Mouse (Mus musculus) myocyte (in vitro differentiated cells): ENCODE data around the gene Lrg1. TPM values are rescaled to one million over a fixed set of nuclear protein-coding genes. Genes with fewer than 3 reads are reported as not detected.

Experiments used
- H3K27me3 ChIP-seq: one replicate; pipeline ENCODE4 v1.6.1; 2011; ENCODE audit not compliant: control insufficient read depth, insufficient read depth, insufficient read length
- H3K36me3 ChIP-seq: one replicate; pipeline ENCODE4 v1.6.1; 2011; ENCODE audit not compliant: control insufficient read depth, insufficient read depth
- H3K4me2 ChIP-seq: one replicate; pipeline ENCODE4 v1.6.1; 2011; ENCODE audit warnings: low read depth, control low read depth
- H3K4me3 ChIP-seq: one replicate; pipeline ENCODE4 v1.5.1; 2011; ENCODE audit warnings: mild to moderate bottlenecking, control low read depth, moderate library complexity
- H3K79me2 ChIP-seq: one replicate; pipeline ENCODE4 v1.6.1; 2011; ENCODE audit not compliant: control insufficient read depth, insufficient read depth
- H3ac ChIP-seq: one replicate; pipeline ENCODE4 v1.6.1; 2011; ENCODE audit not compliant: control insufficient read depth, insufficient read length
- CEBPB ChIP-seq: IDR thresholded peaks from 2 replicates; pipeline ENCODE4 v1.6.1; 2011; ENCODE audit warnings: mild to moderate bottlenecking, moderate library complexity; ENCODE audit not compliant: poor library complexity, insufficient read depth, severe bottlenecking
- E2F4 ChIP-seq: IDR thresholded peaks from one replicate; pipeline ENCODE4 v1.6.1; 2011; ENCODE audit warnings: mild to moderate bottlenecking, control low read depth, moderate library complexity; ENCODE audit not compliant: insufficient read depth
- MAX ChIP-seq: IDR thresholded peaks from one replicate; pipeline ENCODE4 v1.6.1; 2011; ENCODE audit warnings: low read depth, mild to moderate bottlenecking, control low read depth
- MYOD1 ChIP-seq, 3 experiments: IDR thresholded peaks; one replicate each; pipeline ENCODE4 v1.6.1; 2011; ENCODE audit warnings: control low read depth in 2 of 3, low read depth in 2 of 3, mild to moderate bottlenecking in 2 of 3, moderate library complexity in 1 of 3; ENCODE audit not compliant: insufficient read length in 2 of 3, control insufficient read depth in 1 of 3
- MYOG ChIP-seq, 3 experiments: IDR thresholded peaks; one replicate each; pipeline ENCODE4 v1.6.1; 2011; ENCODE audit warnings: control low read depth in 2 of 3, low read depth in 2 of 3, mild to moderate bottlenecking in 2 of 3; ENCODE audit not compliant: insufficient read length in 2 of 3, control insufficient read depth in 1 of 3, insufficient read depth in 1 of 3
- POLR2A ChIP-seq: IDR thresholded peaks from one replicate; pipeline ENCODE4 v1.6.1; 2011; ENCODE audit warnings: low read depth, mild to moderate bottlenecking, control low read depth, moderate library complexity; ENCODE audit not compliant: insufficient read length
- POLR2AphosphoS2 ChIP-seq: IDR thresholded peaks from one replicate; pipeline ENCODE4 v1.6.1; 2011; ENCODE audit warnings: low read depth, control low read depth; ENCODE audit not compliant: insufficient read length
- REST ChIP-seq: IDR thresholded peaks from one replicate; pipeline ENCODE4 v1.6.1; 2011; ENCODE audit warnings: mild to moderate bottlenecking, control low read depth, moderate library complexity; ENCODE audit not compliant: insufficient read depth, insufficient read length
- SRF ChIP-seq: IDR thresholded peaks from one replicate; pipeline ENCODE4 v1.6.1; 2011; ENCODE audit warnings: low read depth; ENCODE audit not compliant: control insufficient read depth, insufficient read length
- TCF12 ChIP-seq: IDR thresholded peaks from one replicate; pipeline ENCODE4 v1.6.1; 2011; ENCODE audit warnings: mild to moderate bottlenecking, control low read depth; ENCODE audit not compliant: poor library complexity, insufficient read depth, severe bottlenecking
- TCF3 ChIP-seq: IDR thresholded peaks from one replicate; pipeline ENCODE4 v1.6.1; 2011; ENCODE audit warnings: low read depth, control low read depth; ENCODE audit not compliant: insufficient read length
- USF1 ChIP-seq: IDR thresholded peaks from one replicate; pipeline ENCODE4 v1.6.1; 2011; ENCODE audit warnings: low read depth, mild to moderate bottlenecking, control low read depth, moderate library complexity
- polyA plus RNA-seq: library from polyadenylated mRNA; unstranded; fragments of >200 nt; fragmentation: generic; extraction: Trizol; gene quantifications from one replicate; pipeline ENCODE4 v1.2.1, GENCODE M21; 2012; ENCODE audit warnings: missing spikeins

Lrg1 gene
- polyA plus RNA-seq, 1 experiment: 0.04 TPM

DNA sequence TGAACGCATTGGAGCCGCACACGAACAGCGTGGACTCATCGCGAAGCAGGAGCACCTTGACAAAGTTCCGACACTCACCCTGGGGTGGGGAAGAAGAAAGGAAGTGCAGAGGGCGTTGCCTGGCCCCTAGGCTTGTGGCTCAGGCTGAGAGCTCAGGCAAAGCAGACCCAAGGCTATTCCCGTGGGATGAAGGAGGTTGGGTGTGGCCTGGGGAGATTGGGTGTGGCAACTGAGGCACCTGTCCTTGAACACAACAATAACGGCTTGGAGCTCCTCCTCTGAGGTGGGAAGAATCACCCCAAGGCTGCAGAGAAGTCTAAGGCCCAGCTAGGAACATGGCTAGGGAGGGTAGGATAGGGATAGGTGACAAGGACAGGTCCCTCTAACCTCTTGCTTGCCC is 9.3 kb upstream of the Lrg1 start:
- Histone ChIP-seq H3K79me2 (no peaks in the 10 kb centered on the region), H3ac (no peak overlapping the region), H3K4me2 (no peak overlapping the region), H3K4me3 (no peak overlapping the region), H3K27me3 (peaks cover 28% of the 10 kb centered on the region), H3K36me3 (no peaks in the 10 kb centered on the region)
- TF ChIP-seq MYOG (IDR thresholded peaks at IDR 0.05; ENCODE audit: control insufficient read depth in 1 of 3, insufficient read depth in 1 of 3, insufficient read length in 2 of 3, low read depth in 2 of 3): no peak
- no peak for TF ChIP-seq MAX
- no peak for TF ChIP-seq CEBPB
- no peak for TF ChIP-seq SRF
- TF ChIP-seq POLR2A: no peak
- no peak for TF ChIP-seq TCF3
- TF ChIP-seq POLR2AphosphoS2: no peak
- no peak for TF ChIP-seq TCF12
- no peak for TF ChIP-seq E2F4
- no peak for TF ChIP-seq MYOD1 (IDR thresholded peaks at IDR 0.05; ENCODE audit: control insufficient read depth in 1 of 3, insufficient read length in 2 of 3, low read depth in 2 of 3)
- TF ChIP-seq REST: no peak
- TF ChIP-seq USF1: no peak

DNA sequence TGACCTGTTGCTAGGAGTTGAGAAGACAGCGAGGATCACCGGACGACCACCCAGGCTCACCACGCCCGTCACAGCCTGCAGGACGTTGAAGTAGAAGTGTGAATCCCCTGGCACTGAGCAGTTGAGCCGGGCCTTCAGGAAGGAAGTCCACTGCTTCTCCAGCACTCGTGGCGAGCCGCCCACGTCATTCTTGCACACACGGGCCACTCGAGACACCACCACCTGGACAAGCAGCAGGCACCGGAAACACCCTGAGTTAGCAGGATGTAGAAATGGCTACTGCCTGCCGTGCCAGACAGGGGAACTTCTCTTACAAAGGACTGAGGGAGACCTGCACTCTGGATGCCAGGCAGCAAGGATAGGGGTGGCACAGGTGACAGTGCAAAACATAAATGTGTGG is 6.4 kb upstream of the Lrg1 start:
- TF ChIP-seq TCF12 (no peak), E2F4 (no peak), USF1 (no peak), MAX (no peak), REST (no peak), POLR2A (no peak), POLR2AphosphoS2 (no peak), TCF3 (no peak), CEBPB (no peak), MYOD1 (IDR thresholded peaks at IDR 0.05; ENCODE audit: control insufficient read depth in 1 of 3, insufficient read length in 2 of 3, low read depth in 2 of 3) (no peak), SRF (no peak), MYOG (IDR thresholded peaks at IDR 0.05; ENCODE audit: control insufficient read depth in 1 of 3, insufficient read depth in 1 of 3, insufficient read length in 2 of 3, low read depth in 2 of 3) (no peak)
- Histone ChIP-seq H3ac (no peak overlapping the region), H3K4me2 (no peak overlapping the region)

GRCm38 (mm10) chr17:56126175-56126574 is 4.4 kb upstream of the Lrg1 start:
- no peaks in the 10 kb centered on the region for H3K79me2 ChIP-seq
- H3K4me3 ChIP-seq: no peak overlapping the region
- no peak for TF ChIP-seq POLR2AphosphoS2
- no peak for TF ChIP-seq E2F4
- no peak for TF ChIP-seq POLR2A
- no peak for TF ChIP-seq TCF12
- no peak for TF ChIP-seq USF1
- no peak for TF ChIP-seq CEBPB
- TF ChIP-seq MYOG (IDR thresholded peaks at IDR 0.05; ENCODE audit: control insufficient read depth in 1 of 3, insufficient read depth in 1 of 3, insufficient read length in 2 of 3, low read depth in 2 of 3): no peak
- no peak for TF ChIP-seq SRF
- TF ChIP-seq REST: no peak
- no peak for TF ChIP-seq MYOD1 (IDR thresholded peaks at IDR 0.05; ENCODE audit: control insufficient read depth in 1 of 3, insufficient read length in 2 of 3, low read depth in 2 of 3)
- no peak for TF ChIP-seq TCF3
- no peak for TF ChIP-seq MAX
- peaks cover 32% of the 10 kb centered on the region for H3K27me3 ChIP-seq
- H3ac ChIP-seq: no peak overlapping the region
- H3K4me2 ChIP-seq: no peak overlapping the region
- no peaks in the 10 kb centered on the region for H3K36me3 ChIP-seq

More for the DNA sequence above, 6.4 kb upstream of the Lrg1 start:
- peaks cover 26% of the 10 kb centered on the region for H3K27me3 ChIP-seq
- H3K79me2 ChIP-seq: no peaks in the 10 kb centered on the region
- no peak overlapping the region for H3K4me3 ChIP-seq
- no peaks in the 10 kb centered on the region for H3K36me3 ChIP-seq

- H3K4me2 ChIP-seq: no peak overlapping the region
- no peaks in the 10 kb centered on the region for H3K36me3 ChIP-seq
- H3K27me3 ChIP-seq: peaks cover 39% of the 10 kb centered on the region
- TF ChIP-seq E2F4: no peak
- TF ChIP-seq SRF: no peak
- no peak for TF ChIP-seq REST
- no peak for TF ChIP-seq CEBPB
- no peak for TF ChIP-seq MYOG (IDR thresholded peaks at IDR 0.05; ENCODE audit: control insufficient read depth in 1 of 3, insufficient read depth in 1 of 3, insufficient read length in 2 of 3, low read depth in 2 of 3)
- no peak for TF ChIP-seq POLR2A
- no peak for TF ChIP-seq TCF12
- TF ChIP-seq TCF3: no peak
- TF ChIP-seq POLR2AphosphoS2: no peak
- no peak for TF ChIP-seq USF1
- TF ChIP-seq MAX: no peak
- no peak for TF ChIP-seq MYOD1 (IDR thresholded peaks at IDR 0.05; ENCODE audit: control insufficient read depth in 1 of 3, insufficient read length in 2 of 3, low read depth in 2 of 3)
- H3K4me3 ChIP-seq: no peak overlapping the region
- H3ac ChIP-seq: no peak overlapping the region
- no peaks in the 10 kb centered on the region for H3K79me2 ChIP-seq
These were observed 3.5 kb upstream of the Lrg1 start for GRCm38 (mm10) chr17:56125276-56125630.
